Mouse (Mus musculus): ENCODE measurements at regions not wholly inside any gene's neighbourhood (a gene's known extent, or its start where the extent isn't known, plus 50 kb on each side); places are given as distances from the start of the nearest gene placed in this dataset.

DNA sequence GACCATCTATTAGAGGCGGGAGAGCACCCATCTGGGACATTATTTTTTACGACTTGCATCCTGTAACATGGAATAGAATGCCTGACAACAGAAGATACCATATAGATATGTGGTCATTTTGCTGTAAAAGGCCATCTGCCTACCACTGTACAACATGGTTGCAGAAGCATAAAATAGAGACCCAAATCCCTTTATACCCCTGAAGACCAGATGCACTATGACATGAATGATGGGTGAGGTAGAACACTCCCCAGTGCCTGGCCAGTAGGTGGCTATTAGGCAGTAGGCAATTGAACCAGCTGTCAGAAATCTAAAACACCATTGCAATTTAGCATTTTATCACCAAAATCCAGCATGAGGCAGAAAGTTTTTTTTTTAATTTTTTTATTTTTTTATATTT lies 289.6 kb downstream of the Lmo7 start:
- DNase-seq (ENCODE audit: low spot score in 2 of 2) = no peak

GRCm38 (mm10) chr14:102016572-102016971 lies 286.8 kb downstream of the Lmo7 start:
- DNase-seq (ENCODE audit: low spot score in 2 of 2) = no peak

DNA sequence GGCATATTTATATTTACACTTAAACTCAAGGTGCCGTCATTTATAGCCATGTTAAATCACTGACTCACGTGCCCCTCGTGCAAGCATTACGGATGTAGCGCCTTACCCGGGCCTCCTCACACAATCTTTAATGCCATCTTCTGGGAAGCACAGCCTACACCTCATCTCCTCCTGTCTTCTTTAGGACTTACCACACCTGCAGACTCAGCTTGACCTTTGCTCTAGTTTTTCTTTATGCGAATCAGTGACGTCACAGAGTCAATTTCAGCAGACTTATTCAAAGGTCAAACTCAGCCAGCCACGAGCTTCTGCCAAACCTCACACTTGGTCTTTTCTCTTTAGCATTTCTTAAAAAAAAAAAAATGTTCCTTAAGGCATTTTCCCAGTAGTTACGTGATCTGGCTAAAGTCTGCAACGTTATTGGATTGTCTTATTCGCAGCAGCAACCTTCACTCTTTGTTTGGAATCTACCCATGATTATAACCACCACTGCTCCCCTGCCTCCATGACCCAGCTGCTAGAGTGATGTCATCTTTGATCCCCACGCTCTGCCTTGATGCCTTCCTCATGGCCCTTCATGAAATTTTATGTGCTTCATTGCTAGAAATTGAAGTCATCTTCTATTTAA lies 285.3 kb downstream of the Lmo7 start:
- no peak for DNase-seq (ENCODE audit: low spot score in 2 of 2)

- no peak for DNase-seq (ENCODE audit: low spot score in 2 of 2)
These were observed 283.5 kb downstream of the Lmo7 start for GRCm38 (mm10) chr14:102013238-102013637.

DNA sequence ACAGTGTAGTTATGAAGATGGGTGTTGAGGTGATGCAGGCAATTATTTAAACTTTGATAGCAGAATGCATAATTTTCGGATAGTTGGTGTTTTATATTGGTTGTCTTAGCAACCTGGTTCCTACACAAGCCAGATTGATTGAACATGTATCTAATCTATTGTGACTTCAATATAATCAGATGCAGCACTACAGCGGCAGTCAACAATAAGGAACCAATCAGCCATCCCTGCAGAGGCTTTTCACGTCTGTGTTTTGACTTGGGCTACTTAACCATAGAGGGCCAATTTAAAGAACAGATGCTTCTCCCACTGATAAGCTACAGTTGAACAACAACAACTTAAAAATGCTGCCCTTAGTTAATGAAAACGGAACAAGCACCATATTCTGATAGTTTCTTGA lies 267.8 kb downstream of the Lmo7 start:
- DNase-seq (ENCODE audit: low spot score in 2 of 2) = no peak

DNA sequence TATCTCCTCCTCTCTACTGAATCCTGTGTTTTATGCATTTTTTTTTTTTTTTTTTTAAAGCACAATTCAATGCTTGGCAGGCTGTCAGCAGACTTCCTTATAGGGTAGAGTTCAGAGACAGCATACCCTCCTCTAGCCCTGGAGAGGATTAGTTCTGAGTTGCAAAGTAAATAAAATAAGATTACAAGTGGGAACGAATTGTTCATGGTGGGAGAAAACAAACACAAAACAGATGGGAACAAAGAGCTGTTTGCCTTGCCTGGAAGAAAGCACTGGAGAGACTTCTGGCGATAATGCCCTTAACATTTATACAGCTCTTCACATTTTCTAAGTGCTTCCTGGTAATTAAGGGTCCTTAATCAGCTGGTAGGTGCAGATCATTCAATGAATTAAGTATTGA lies 254.6 kb downstream of the Lmo7 start:
- DNase-seq (ENCODE audit: low spot score in 2 of 2) = no peak
